Mouse (Mus musculus) embryonic fibroblast, embryonic 13.5 days (primary cell): ENCODE measurements around the gene Bend7. TPM values are rescaled to one million over a fixed set of nuclear protein-coding genes. Genes with fewer than 3 reads are reported as not detected.
A peak's percentile ranks its signal among the peaks of the same experiment; 100 is the strongest.

Experiments used
- H3K27ac ChIP-seq: 2 replicates; pipeline ENCODE4 v1.5.1; 2012; ENCODE audit warnings: low read length, control low read depth, inconsistent platforms; ENCODE audit not compliant: insufficient read depth
- H3K4me1 ChIP-seq: 2 replicates; pipeline ENCODE4 v1.6.1; 2011; ENCODE audit warnings: low read length; ENCODE audit not compliant: control insufficient read depth, insufficient read depth
- H3K4me3 ChIP-seq: 2 replicates; pipeline ENCODE4 v1.5.1; 2011; ENCODE audit warnings: mild to moderate bottlenecking, control low read depth, low read length; ENCODE audit not compliant: insufficient read depth
- CTCF ChIP-seq: IDR thresholded peaks from 2 replicates; pipeline ENCODE4 v1.5.1; 2011; ENCODE audit warnings: mild to moderate bottlenecking, control low read depth, low read length, moderate library complexity, borderline replicate concordance; ENCODE audit not compliant: insufficient read depth
- POLR2A ChIP-seq: IDR thresholded peaks from 2 replicates; pipeline ENCODE4 v1.6.1; 2011; ENCODE audit warnings: low read depth, mild to moderate bottlenecking, control low read depth, low read length, moderate library complexity
- polyA plus RNA-seq: library from polyadenylated mRNA; stranded (reverse); fragments of >200 nt; gene quantifications from 2 replicates; pipeline ENCODE4 v1.2.4, GENCODE M21; 2011; ENCODE audit warnings: low read depth; ENCODE audit not compliant: missing spikeins, insufficient read length

Bend7 gene
- polyA plus RNA-seq, 1 experiment, result not detected

DNA sequence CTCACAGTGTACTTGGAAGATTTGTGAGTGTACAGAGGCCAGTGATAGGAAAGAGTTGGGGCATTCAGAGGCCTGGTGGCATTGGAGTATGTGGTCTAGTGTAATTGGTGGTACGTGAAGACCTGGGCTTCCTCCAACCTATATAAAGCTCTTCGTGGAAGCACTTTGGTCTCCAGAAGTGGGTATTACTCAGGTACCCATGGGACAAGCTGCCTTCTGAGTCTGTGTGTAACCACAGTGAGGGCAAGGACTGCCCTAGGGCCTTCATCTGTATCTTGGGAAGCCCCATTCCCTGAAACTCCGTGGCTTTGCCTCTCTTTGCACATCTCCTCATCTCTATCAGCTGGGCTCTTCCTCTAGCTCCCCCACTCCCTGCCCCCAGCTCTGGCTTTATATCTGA lies 64.0 kb downstream of the Bend7 start:
- H3K27ac ChIP-seq, result no peak overlapping the region
- TF ChIP-seq POLR2A (no peak), CTCF (no peak)
- H3K4me1 ChIP-seq, result peaks cover 3% of the 10 kb centered on the region; the same call in 1 of the 2 replicates
- no peak overlapping the region for H3K4me3 ChIP-seq

DNA sequence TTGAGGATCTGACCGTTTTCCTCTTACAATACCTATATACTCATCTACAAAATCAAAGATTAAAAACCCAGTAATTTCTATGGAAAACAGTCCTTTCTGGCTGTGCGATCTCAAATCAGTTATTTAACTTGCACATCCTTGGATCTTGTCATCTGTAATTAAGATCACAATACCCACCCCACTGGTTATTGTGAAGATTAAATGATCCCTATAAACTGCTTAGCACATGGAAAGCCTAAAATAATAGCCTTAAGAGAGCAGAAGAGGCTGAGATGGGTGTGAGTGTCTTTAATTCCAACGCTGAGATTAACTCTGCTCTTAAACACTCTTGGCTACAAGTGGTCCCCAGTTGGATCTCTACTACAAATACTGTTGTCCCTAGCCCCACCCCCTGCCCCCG lies 64.8 kb downstream of the Bend7 start:
- no peak overlapping the region for H3K27ac ChIP-seq
- TF ChIP-seq POLR2A, result no peak
- TF ChIP-seq CTCF, result no peak
- H3K4me3 ChIP-seq, result no peak overlapping the region
- H3K4me1 ChIP-seq, result peaks cover 3% of the 10 kb centered on the region; the same call in 1 of the 2 replicates

DNA sequence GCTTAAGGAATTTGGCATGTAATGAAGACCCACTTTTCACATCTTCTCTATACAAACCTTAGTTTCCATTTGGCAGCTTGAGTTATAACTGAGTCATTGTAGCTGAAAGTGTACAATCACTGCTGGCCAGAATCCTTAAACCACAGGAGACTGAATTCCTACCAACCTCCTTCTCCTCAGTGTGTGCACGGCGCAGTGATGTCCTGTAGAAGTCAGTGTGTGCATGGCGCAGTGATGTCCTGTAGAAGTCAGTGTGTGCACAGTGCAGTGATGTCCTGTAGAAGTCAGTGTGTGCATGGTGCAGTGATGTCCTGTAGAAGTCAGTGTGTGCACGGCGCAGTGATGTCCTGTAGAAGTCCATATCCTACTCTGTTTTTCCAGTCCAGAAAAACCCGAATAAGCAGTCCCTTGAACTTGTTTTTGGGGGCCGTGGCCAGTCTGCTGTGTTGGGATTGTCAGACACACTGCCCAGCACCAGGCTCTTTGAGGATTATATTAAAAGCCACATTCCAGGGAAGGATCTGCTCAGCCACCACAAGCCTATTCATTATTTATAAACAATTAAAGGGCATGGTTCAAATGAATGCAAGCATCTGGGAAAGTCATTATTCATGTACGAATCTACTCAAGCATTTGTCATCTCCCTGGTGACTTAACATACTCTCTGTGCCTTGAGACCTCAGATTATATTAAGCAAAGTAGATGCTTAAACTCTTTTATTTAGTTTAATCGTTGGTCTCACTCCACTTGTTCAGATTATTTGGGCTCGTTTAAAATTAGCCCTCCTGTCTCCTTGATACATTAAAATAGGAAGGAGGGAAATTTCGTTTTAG lies 65.4 kb downstream of the Bend7 start:
- H3K4me1 ChIP-seq, result peaks cover 3% of the 10 kb centered on the region; the same call in 1 of the 2 replicates
- H3K27ac ChIP-seq, result no peak overlapping the region
- no peak for TF ChIP-seq POLR2A
- peak; percentile 42; the same call in 1 of the 2 replicates for TF ChIP-seq CTCF
- no peak overlapping the region for H3K4me3 ChIP-seq

DNA sequence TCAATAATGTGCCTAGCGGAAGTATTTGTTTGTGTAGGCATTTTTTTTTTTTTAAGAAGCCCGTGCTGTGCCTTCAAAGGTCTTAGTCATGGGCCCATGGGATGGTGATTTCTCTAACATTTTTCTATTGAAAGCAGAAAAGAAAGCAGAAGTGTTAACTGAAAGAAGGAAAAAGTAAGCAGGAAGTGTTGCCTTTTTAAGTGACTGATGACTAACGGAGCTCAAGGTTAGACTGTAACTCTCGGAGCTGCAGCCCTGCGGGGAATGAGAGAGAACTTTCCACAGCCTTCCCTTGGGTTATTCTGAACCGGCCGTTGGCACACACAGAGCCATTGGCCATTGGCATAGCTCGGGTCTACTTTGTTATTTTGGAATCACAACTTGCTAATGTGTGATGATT lies 66.4 kb downstream of the Bend7 start:
- no peak for TF ChIP-seq POLR2A
- TF ChIP-seq CTCF, result no peak
- Histone ChIP-seq H3K27ac (no peak overlapping the region), H3K4me1 (peaks cover 3% of the 10 kb centered on the region; the same call in 1 of the 2 replicates), H3K4me3 (no peak overlapping the region)

DNA sequence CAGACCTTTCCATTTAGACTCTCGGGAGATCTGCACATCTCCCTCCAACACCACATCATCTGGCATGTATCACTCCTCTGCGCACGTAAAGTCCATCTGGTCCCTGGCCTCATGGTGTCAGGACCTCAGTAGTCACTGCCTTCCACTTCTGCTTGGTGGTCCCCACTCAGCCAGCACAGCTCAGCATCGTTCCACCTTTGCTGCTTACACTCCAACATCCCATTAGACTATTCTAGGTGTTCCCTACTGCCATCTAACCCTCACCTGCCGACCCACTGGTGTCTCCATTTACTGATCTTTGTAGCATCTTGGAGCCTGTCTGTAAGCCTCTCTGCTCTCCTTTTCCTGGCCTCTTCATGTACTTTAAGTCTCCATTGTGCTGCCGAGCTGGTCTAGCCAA lies 67.4 kb downstream of the Bend7 start:
- H3K4me1 ChIP-seq, result peaks cover 3% of the 10 kb centered on the region; the same call in 1 of the 2 replicates
- H3K27ac ChIP-seq, result no peak overlapping the region
- TF ChIP-seq CTCF (no peak), POLR2A (no peak)
- no peak overlapping the region for H3K4me3 ChIP-seq

DNA sequence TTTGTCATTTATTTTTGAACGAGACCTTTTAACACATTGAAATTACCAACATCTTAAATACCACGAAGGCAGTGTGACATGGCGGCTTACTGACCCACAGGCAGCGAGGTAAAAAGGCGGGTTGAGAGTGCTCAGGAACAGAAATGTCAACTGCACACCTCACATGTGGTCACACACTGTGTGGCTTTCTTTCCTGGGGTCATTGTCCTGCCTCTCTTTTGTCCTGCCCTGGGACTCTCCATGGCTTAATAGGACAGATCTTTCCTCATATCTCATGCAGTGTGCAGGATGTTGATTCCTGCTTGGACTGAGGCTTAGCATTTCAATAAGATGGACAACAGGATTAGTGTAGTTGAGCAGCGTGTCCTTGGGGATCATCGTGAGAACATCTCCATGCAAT lies 69.6 kb downstream of the Bend7 start:
- H3K4me3 ChIP-seq, result no peak overlapping the region
- no peak for TF ChIP-seq CTCF
- TF ChIP-seq POLR2A, result no peak
- no peak overlapping the region for H3K27ac ChIP-seq
- no peaks in the 10 kb centered on the region for H3K4me1 ChIP-seq

DNA sequence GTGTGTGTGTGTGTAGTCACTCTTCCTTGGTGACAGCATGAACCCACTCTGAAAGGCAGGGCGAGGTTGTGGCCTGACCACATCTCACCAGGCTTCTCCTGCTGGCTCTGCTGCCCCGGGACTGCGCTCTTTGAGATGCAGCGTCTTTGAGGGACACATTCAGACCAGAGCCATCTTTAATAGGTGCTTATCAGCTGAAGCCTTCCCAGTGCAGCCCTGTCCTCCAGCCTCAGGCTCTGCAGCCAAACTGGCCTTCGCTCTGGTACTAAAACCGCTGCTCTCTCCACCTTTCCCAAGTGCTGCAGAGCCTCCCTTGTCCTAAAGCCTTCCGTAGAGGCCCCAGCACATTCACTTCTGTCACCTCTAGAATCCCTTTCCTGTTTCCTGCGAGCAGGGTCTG lies 74.0 kb downstream of the Bend7 start:
- TF ChIP-seq POLR2A, result no peak
- no peak for TF ChIP-seq CTCF

DNA sequence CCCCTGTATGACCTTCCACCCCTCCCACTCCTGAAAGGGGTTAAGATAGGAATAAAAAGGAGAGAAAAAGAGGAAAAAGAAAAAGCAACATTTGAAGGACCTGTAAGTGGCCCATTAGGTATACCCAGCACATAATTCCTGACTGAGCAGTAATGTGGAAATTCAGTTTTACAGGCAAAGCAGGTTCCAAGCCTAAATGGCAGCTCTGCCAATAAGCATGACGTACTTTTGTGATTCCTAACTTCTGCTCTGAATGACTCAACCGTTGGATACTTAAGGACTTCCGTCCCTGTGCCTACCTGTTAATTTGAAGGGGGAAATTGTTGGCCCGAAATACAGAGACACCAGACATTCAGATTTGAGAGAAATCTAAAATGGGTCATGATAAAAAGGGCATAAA lies 74.9 kb downstream of the Bend7 start:
- no peak overlapping the region for H3K4me3 ChIP-seq
- no peaks in the 10 kb centered on the region for H3K4me1 ChIP-seq
- TF ChIP-seq CTCF (no peak), POLR2A (no peak)

More for the DNA sequence above, 74.0 kb downstream of the Bend7 start:
- Histone ChIP-seq H3K4me1 (no peaks in the 10 kb centered on the region), H3K4me3 (no peak overlapping the region), H3K27ac (no peak overlapping the region)

DNA sequence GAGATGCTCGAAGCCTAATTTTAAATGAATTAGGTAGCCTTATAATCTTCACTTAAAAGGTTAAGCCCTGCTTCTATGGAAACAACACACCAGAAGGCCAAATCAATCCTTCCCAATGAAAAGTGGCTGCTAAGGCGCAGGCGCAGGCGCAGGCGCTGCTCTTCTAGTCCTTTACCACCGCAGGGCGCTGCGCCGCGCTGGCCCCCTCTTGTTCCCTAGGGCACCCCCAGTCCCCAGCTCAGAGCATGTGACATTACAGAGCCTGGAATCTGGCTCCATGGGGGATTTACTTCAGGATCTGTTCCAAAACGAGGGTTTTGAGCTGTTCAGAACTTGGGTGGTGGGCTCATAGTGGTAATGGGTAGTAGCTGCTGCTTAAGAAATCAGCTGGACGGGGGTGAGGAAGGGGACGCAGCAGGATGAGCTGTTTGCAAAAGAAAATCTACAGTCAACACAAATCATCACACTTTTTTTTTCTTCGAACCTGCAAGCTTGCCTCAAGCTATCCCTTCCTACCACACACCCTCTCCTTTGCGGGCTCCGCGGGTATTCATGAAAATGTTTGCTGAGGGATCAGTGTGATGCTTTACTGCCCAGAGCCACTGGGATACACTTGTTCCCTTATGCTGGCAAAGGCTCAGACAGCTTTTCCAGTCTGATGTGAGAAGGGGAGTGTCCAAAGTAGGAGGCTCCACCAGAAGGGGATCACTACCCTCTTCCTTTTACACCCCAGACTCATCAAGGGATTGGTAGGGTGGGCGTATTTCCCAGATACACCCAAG lies 85.0 kb downstream of the Bend7 start:
- Histone ChIP-seq H3K4me3 (no peak overlapping the region), H3K27ac (no peak overlapping the region), H3K4me1 (no peaks in the 10 kb centered on the region)
- no peak for TF ChIP-seq CTCF
- no peak for TF ChIP-seq POLR2A

More for the DNA sequence above, 74.9 kb downstream of the Bend7 start:
- no peak overlapping the region for H3K27ac ChIP-seq

DNA sequence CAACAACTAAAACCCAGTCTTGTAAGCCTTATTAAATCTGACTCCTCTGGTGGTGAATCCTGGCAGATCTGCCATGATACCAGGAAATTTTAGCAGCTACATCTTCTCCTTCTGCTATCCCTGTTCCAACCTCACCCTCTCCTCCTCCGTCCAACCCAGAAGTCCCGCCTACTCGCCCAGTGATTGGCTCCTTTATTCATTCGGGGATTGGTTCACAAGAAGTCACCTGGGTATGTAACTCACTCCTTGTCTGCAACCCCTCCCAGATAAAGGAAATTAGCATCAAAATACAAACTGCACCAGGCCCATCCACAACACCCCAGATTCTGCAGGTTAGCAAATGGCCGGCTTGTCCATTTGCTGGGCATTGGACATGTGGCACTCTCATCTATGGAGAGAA lies 98.7 kb downstream of the Bend7 start:
- Histone ChIP-seq H3K4me3 (no peak overlapping the region), H3K27ac (no peak overlapping the region), H3K4me1 (no peaks in the 10 kb centered on the region)
- TF ChIP-seq POLR2A, result no peak
- no peak for TF ChIP-seq CTCF
